Mouse (Mus musculus) adrenal gland, postnatal 10 days (tissue): Measurements from ENCODE around the gene 2900011O08Rik. TPM values are rescaled to one million over a fixed set of nuclear protein-coding genes. Genes with fewer than 3 reads are reported as not detected.

Experiments used
- DNase-seq: peaks from one replicate; pipeline ENCODE4 v3.0.0; 2021; ENCODE audit warnings: mixed read lengths
- microRNA-seq: library from miRNA; unstranded; fragments of <30 nt; microRNA quantifications from one replicate; pipeline ENCODE4 v1.2.0, GENCODE M21; 2021
- total RNA-seq, 2 experiments: library from RNA; stranded (reverse); gene quantifications; 2 replicates each; pipeline ENCODE4 v1.2.3; 2021

Gene 2900011O08Rik
- total RNA-seq, 2 experiments from 2014 or later: 1.7 to 4.2 TPM

DNA sequence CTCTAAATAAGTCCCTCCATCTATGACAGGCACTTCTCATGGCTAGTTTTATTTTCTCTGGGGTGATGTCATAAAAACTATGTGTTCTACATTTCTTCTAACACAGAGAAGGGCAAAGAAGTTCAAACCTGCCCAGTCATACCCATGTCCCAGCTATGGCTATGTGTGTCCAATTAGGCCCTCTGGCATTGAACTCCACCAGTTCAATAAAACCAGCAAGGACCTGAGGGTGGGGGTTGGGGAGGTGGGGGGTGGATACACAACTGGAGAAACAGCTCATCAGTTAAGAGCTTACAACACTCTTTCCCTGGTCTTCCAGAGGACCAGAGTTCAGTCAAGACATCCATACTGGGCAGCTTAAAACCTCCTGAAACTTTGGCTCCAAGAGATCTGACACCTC is 152.7 kb downstream of the 2900011O08Rik start:
- DNase-seq: no peak

DNA sequence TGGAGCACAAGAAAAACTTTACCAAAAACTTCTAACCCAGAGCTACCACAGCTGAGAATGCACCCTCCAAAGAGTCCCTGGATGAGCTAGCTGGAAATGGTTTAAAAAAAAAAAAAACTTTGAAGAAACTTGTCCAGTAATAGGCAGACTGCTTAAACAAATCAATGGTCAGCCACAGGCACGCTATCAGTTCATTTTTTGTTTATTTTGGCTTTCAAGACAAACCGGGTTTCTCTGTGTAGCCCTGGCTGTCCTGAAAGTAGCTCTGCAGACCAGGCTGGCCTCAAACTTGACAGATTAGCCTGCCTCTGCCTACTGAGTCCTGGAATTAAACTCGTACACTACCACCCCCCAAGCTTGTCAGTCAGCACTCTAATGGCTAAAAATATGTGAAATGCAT is 156.9 kb downstream of the 2900011O08Rik start:
- no peak for DNase-seq

DNA sequence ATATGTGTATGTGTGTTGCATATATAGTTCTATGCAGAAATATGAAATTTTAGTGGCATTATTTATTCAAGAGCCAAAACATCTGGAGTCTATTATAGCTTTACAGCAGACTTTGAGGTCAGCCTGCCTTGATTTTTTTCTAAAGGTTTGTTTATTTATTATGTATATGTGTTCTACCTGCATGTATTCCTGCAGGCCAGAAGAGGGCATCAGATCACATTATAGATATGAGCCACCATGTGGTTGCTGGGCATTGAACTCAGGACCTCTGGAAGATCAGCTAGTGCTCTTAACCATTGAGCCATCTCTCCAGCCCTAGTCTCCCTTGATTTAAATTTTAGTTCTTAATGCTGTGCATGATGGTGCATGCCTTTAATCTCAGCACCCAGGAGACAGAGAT is 161.3 kb downstream of the 2900011O08Rik start:
- no peak for DNase-seq

Small RNA genes lying within 50 kb of the gene (microRNA-seq; reads per million reads assigned to microRNA genes)
- not detected for gene Gm27671

Other genes with a start within 250 kb of the 2900011O08Rik start
- gene Rrn3, start 205.9 kb upstream of the 2900011O08Rik start, total RNA-seq: 10 to 100 TPM; 37.6 to 38.0 TPM
- 10 to 100 TPM; 69.2 to 82.8 TPM for gene Ntan1, start 167.8 kb upstream of the 2900011O08Rik start, total RNA-seq
- 10 to 100 TPM; 75.6 to 76.5 TPM for gene Pdxdc1, start 83.5 kb upstream of the 2900011O08Rik start, total RNA-seq
- gene Mpv17l, start 83.4 kb upstream of the 2900011O08Rik start, total RNA-seq: 1 to 10 TPM; 6.6 to 8.1 TPM
- gene Ifitm7, start 284 bp downstream of the 2900011O08Rik start, total RNA-seq: under 1 TPM in 1 of 2 experiments, not detected in 1; 0.30 TPM
- gene Nde1, start 176.7 kb downstream of the 2900011O08Rik start, total RNA-seq: 10 to 100 TPM; 35.9 to 39.0 TPM
- gene Marf1, start 176.7 kb downstream of the 2900011O08Rik start, total RNA-seq: 10 to 100 TPM; 64.9 to 66.4 TPM